Mouse (Mus musculus) yolk sac, embryonic 10.5 days (tissue): ENCODE measurements around the gene Zc3hav1.

ENCODE experiments used
- DNase-seq: peaks from one replicate; pipeline ENCODE4 v3.0.0-alpha.2; 2017; ENCODE audit warnings: low spot score

Zc3hav1 gene

DNA sequence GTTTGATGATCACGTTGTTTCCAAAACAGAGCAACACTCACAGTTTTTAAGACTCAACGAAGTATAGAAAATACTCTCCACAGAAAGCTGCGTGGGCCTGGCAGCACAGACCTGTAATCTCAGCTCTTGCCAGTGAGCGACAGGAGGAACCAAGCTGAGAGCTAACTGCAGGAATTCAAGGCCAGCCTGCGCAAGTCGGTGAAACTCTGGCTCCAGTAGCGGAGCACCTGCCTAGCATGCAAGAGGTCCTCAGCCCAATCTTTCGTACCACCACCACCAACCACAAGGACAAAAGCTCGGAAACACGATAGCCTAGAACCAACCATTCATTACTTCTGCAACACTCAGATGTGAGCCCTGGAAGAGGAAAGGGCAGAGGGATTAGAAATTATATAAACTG is 2.0 kb downstream of the Zc3hav1 start:
- DNase-seq = peak; percentile 28

DNA sequence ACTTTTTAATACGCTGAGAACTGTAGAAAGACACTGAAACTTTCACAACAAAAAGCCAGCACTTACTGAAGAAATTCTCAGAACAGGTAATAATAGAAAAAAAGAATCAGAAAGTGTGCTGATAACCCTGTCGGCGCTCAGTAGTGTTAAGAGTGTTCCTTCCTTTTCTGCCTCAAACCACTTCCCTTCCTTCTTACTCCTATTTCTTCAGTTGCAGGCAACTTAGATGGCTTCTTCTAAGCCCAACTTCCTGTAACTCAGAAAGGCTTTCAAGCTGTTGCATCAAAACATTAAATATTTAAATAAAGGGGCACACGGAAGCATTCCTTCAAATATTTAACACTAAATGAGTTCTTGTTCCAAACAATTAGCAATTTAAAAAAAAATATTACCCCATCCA is 2.5 kb downstream of the Zc3hav1 start:
- DNase-seq = no peak

DNA sequence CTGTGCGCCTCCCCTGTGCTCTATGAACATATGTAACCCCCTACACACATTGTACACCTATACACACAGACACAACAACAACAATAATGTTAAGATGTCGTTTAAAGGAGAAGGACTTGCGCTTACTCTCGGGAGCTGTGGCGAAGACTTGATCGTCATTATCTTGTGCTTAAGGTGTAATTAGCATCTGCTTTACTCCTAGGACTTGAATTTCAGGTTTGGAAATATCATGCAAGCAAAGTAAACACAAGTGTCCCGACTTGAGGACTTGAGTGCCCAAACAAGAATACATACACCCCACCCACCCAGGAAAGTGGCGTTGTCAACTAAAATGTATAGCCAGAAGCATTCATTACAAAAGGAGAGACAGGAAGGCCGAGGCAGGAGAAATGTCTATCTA is 4.6 kb downstream of the Zc3hav1 start:
- no peak for DNase-seq

DNA sequence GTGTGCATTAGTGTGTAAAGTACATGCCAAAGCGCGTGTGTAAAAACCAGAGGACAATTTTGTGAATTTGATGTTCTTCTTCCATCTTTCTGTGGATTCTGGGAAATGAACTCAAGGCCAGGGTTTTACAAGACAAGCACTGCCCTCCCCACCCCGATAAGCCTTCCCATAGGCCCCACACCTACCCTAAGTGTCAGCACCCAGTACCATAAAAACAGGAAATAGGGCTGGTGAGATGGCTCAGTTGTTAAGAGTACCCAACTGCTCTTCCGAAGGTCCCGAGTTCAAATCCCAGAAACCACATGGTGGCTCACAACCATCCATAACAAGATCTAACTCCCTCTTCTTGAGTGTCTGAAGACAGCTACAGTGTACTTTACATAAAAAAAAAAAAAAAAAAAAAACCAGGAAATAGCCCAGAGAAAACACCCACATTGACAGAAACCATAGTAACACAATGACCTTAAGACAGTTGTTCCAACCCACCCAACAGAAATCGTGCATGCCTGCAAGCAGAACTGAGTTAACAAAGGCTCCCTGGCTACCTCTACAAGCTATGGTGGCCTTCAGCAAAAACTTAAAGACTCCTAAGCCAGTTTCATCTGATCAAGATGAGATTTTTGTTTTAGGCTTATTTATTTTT is 5.5 kb downstream of the Zc3hav1 start:
- DNase-seq = no peak

DNA sequence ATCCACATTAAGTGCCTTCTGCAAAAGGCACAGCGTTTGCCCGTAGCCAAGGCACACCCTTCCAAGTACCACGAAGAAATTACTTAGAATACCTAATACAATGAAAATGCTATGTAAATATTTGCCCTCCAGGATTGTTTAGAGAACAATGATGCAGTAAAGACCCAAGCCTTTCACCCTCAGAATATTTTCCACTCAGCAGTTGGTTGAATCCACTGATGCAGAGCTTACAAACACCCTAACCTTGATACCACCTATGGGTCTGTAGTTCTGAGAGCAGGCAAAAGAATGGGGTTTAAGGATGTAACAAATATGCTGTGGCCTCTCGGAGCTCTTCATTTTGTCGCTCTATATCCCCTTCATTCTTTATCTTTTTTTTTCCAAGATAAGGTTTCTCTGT is 6.5 kb downstream of the Zc3hav1 start:
- no peak for DNase-seq

DNA sequence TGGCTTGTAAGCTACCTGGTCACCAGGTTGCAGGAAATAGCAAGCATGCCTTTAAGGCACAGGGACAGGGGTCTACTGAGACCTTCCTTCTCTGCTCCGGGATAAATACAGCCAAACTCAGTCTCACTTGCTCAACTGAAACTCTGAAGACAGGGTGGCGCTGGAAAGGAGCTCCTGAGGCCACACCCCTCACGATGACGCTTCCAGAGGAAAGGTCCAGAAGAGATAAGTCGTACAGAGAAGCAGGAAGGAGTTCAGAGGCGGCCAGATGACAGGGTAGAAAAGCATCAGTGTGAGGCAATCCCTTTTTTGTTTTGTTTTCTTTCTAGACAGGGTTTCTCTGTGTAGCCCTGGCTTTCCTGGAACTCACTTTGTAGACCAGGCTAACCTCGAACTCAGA is 8.6 kb downstream of the Zc3hav1 start:
- DNase-seq = peak; percentile 73

DNA sequence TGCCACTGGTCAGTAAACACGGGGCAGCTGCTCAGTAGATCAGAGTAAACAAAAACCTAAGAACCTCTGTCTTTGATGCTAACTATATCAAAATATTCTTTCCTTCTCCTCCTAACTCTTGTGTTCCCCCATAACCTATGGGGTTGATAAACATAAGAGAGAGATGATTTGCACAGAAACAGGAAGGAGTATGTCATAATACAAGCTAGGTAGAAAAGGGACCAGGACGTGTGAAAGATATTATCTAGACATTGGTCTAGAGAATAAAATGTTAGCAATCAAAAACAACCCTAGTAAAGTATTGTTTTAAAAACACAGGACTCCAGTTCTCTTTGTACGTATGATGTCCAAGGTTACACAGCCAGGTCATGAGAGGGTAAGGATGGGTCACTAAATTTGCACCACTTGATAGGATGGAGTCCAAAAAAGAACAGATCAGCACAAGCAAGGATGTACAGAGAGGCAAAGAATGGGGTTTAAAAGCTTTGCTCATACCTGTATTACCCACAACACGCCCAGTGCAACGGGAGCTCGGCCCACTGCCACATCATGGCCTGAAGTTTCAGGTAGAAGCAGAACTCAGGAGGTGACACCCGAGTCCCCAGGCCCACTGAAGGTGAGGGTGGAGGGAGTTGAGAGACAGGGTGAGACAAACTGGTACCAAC is 10.3 kb downstream of the Zc3hav1 start:
- DNase-seq = no peak

DNA sequence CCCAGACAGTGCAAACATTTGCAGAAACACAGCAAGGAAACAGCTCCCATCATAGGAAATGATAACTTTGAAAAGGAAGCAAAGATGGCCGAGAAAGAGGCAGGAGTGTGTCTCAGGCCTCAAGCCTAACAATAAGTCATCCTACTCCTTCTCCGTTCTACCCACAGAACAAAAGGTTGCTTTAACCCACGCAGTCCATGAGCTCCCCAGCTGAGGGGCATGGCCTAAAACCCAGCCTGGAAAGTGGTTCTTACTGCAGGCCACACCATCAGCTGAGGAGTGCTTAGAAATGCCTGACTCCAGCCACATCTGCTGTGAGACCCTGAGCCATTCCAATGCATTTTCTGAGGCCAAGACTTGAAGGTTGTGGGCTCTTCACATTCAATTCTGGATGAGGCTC is 10.8 kb downstream of the Zc3hav1 start:
- no peak for DNase-seq

DNA sequence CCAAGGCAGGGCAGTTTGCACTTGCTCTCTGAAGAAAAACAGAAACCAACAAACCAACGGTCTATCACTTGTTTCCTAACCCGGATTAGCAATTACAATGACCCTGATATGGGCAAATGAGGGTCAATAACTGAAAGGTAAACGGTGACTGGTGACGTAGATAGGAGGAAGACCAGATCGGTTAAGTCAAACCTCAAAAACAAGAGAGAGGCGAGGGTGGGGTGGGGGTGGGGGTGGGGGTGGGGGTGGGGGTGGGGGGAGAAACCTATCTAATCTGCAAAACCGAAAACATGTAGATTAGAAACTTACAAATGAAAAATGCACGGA is 11.8 kb downstream of the Zc3hav1 start:
- DNase-seq = no peak

DNA sequence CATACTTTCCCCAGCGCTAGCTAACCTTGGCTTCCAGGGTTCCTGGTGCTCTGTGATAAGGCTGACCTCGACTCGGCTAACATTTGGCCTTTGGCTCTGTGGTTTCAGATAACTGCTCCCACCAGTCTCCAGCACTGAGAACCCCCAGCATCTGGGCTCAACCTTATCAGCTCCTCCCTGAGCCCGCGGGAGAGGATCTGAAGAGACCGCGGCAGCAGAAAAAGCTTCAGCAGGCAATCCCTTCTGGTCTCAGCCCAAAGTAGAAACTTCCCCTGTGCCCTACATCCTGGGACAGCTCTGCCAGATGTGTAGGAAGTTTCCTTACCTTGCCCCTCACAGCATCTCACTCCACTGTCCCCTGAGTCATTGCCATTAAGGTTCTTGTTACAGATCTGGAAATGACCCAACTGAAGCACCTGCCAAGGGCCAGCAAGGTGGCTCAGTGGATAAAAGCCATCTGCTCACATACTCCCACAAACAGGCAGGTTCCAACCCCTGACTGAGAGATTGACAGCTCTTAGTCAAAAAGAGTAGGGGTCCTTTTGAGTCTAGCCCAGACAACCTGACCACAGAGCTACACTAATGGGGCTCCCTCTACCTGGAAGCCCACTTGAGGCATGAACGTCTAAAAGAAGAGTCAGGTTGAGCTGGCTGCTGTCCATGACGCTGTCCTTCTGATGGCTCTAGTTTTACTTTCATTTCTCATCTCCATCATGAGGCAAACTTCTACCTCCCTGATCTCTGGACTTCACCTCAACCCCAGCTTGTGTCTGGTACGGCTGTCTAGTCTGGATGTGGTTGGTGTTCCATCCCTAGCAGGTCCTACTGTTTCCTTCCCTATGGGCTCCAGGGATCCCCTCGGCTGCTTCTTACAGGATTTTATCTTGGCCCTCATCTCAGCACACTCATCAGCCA is 12.4 kb downstream of the Zc3hav1 start:
- DNase-seq = peak; percentile 82

DNA sequence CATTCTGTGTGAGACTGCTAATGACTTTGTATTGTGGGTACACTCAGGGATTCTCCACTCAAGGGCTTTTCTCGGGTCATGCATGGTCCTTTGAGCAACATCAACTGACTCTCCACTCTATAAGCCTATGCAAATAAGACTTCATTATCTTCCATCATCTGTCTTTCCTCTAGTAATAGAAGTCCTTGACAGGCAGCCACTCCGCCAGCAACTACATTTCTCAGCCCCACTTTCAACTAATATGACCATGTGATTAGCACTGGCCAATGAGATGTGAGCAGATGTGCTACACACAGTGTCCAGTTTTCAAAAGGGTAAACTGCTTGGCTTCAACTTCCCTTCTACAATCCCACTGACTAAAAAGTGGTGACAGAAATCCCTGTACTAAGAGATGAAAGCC is 15.3 kb downstream of the Zc3hav1 start:
- no peak for DNase-seq

DNA sequence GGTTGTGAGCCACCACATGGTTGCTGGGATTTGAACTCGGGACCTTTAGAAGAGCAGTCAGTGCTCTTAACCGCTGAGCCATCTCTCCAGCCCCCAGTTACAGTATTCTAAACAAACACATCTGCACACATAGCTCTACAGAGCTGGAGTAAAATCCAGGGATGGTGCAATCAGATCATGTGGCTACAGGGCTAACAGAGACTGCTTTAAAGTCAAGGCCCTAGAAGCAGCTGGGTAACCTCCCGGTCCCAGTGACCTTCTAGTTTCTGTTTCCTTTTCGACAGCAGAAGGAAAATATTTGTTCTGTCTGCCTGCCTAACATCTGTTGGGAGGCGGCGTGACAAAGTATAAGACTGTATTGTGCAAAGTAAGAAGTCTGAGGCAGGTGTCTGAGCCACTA is 16.5 kb downstream of the Zc3hav1 start:
- peak; percentile 80 for DNase-seq

DNA sequence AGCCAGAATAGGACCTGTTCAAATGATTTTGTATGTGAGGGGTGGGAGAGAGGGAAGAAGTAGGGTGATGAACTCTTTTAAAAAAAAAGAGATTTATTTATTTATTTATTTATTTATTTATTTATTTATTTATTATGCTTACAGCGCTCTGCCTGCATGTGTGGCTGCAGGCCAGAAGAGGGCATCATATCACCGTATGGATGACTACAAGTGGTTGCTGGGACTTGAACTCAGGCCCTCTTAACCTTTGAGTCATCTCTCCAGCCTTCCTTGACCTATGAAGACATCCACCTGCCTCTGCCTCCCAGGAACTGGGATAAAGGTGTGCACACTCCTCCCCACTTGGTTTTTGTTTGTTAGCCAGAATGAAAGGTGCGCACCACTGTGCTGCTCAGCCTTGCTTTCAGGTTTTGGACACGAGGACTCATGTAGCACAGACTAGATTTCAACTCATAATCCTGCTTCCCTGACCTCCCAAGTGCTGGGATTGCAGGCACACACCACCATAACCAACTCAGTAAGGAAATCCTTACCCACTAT is 17.2 kb downstream of the Zc3hav1 start:
- no peak for DNase-seq

DNA sequence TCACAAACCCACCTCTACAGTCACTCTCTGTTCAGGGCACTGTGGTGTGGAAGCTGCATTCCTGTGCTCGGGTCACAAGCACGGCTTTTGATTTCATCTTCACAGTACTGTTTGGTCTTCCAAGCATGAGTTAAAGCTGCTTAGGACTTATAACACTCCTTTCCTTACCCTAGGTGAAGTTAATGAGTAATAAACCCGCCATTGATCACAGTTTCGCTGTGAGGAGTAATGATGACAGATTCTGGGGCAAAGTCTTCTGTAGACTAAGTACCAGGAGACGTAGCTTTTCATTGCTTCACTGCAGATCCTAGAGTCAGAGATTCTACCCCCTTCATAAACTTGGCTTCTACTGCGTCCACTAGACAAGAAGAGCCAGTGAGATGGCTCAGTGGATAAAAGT is 19.1 kb downstream of the Zc3hav1 start:
- DNase-seq = peak; percentile 56

DNA sequence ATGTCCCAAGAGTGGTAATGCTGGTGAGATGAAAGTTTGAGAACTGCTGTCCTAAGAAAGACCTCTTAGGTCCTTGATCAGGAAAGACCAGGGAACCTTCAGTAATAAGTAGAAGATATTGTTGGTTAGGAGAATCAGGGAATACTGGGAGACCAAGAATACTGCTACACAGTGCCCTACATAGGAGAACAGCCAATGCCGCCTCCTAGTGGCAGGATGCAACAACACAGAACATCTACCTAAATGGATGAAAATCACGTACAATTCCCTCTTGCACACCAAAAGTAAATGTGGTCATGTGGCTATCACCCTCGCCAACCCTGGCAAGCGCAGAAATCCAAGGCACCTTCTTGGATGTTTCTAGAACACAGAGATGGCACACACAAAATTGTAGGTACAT is 27.8 kb downstream of the Zc3hav1 start:
- peak; percentile 33 for DNase-seq

DNA sequence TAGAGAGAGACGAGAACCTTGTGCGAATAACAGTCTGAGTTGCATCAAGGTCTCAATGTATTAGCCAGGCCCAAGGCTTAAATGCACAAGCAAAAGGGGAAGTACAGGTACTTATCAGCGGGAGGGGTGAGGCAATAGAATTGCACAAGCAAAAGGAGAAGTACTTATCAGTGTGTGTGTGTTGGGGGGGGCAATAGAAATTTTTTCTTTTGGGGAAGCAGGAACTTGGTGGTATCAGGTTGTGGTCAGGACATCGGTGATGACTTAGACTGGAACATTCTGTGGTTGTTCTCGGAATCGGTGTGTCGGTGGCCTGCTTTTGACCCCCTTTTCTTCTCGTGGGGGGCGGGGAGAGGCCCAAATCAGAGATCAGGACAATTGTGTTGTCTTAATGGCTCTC is 33.8 kb downstream of the Zc3hav1 start:
- DNase-seq = no peak

DNA sequence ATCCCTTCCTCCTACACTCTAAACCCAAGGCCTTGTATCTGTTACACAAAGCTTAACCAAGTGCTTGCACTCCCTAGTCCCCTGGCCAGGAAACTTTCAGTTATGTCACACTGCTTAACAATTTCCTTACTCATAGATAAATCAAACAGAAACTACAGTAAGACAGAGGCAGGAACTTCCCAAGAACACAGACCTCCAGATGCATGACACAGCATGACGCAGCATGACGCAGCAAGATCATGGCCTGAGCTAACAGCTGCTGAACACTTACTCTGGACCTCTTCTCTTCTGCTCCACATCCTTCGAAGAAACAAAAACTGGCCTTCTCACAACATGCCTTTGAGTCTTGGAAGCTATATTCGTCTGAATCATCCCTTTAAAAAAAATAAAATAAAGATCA is 38.4 kb downstream of the Zc3hav1 start:
- DNase-seq = no peak

DNA sequence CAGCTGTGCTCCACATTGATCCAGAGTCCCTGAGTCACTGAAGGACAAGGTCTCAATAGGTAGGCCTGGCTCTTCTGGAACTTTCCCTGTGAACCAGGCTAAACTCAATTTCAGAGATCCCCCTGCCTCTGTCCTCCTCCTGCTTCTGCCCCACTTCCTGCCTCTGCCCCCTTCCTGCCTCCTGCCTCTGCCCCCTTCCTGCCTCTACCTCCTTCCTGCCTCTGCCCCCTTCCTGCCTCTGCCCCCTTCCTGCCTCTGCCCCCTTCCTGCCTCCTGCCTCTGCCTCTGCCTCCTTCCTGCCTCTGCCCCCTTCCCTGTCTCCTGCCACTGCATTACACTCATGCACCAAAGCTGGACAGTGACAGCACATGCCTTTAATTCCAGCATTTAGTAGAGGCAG is 44.7 kb downstream of the Zc3hav1 start:
- no peak for DNase-seq

DNA sequence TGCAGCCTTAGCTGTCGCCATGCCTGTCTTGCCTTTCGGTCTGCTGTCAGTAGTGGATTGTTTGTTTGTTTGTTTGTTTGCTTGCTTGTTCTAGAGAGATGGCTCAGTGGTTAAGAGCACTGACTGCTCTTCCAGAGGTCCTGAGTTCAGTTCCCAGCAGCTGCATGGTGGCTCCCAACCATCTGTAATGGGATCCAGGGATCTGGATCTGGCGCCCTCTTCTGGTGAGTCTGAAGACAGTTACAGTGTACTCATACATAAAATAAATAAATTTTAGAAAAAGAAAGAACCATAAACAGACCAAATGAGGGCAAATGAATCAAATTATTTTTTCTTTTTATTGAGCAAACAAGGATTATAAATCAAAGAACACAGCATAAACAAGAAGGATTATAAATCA is 49.4 kb downstream of the Zc3hav1 start:
- no peak for DNase-seq

DNA sequence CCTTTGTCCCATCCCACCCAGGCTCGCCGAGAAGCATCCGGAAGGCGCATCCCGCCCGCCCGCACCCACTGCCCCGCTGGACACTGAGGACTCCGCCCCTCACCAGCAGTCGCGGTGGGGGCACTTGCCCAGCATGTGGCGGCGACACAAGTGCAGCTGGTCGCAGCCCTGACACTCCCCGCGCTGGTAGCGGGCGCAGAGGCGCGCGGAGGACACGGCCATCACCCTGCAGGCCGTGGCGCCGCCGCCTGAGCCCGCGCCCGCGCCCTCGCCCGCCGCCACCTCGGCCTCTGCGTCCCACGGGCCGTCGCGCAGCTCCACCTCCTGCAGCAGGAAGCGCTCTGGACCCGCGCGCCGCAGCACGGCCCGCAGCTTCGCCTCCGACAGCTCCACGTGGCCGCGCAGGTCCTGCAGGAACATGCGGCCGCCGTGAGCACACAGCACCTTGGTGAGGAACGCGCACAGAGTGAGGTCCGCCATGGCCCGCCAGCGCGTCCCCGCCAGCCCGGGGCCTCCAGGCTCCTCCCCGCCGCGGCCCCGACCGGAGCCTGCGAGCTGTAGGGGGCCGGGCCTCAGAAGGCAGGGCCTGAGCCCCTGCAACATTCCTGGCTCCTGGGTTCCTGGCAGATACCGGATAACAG is 55.5 kb downstream of the Zc3hav1 start, which contains the start of gene Zc3hav1l:
Zc3hav1l (minus strand) TSS at position 499 of the 641 bp plus-strand sequence.
- peak; percentile 89 for DNase-seq

DNA sequence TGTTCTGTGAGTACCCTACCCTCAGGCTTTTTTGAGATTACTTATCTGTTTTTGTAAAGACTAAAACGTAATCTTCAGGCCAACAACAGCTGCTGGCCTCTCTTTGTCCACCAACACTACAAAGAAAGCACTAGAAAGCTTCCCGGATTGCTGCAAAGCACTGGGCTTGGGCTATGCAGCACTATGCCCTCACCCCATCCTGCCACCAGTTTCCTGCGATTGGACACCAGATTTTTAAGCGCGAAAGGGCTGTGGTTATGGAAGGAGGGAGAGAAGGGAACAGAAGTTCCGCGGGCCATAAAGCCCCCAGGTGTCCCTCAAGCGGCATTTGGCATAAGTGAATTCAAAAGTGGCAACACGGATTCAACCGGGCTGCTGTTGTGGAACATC is 56.2 kb downstream of the Zc3hav1 start:
- DNase-seq = peak; percentile 59

DNA sequence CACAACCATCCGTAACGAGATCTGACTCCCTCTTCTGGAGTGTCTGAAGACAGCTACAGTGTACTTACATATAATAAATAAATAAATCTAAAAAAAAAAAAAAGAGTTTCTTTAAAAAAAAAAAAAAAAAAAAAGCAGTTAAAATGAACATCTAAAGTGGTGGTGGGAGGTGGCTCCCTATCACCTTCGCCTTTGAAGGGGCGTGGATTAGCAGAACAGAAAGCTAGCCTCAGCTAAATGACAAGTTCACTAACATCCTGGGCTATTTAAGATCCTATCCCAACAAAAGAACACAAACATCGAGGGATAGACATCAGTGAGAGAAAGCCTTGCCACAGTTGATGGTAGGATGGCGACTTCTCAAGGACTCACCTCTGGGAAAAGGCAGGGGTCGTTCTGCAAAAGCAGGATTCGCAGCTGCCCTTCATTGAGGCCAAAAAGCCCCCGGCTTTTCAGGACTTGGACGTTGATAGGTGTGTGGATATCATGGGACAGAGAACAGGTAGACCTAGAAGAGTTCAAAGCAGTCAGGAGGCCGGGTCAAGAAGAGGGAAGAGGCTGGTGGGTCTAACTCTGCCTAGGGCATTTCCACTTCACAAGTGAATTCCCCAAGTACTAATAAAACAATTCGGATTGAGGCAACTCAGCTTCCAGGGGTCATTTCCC is 56.7 kb downstream of the Zc3hav1 start:
- DNase-seq = no peak
